ENCODE assay signal across 8 mouse cellular contexts in genomic region chr8:122610612-122611277, GRCm38 (mm10). TPM values are rescaled to one million over a fixed set of nuclear protein-coding genes. Genes with fewer than 3 reads are reported as not detected.
DNase-seq lines count a peak whose midpoint lies in the region; ATAC-seq lines count a peak whose summit lies in the region.

No protein-coding gene starts in this region.

- H3K36me3 ChIP-seq in macrophage (ENCODE audit: inconsistent target) = peaks cover 20% of the 10 kb centered on the region

- H3K27ac ChIP-seq in macrophage = peak overlapping the region; percentile 66

- peak; percentile 62 for DNase-seq in kidney, adult 9 months
- DNase-seq in kidney, postnatal 10 days = no peak
- peak; percentile 61 for DNase-seq in MN1 (ENCODE audit: low spot score)
- no peak for DNase-seq in cerebellum, adult 8-10 months
- no peak for DNase-seq in ovary, postnatal 10 days (ENCODE audit: low spot score)
- no peak for DNase-seq in thymus, postnatal 4 days

- H3K4me3 ChIP-seq in macrophage (ENCODE audit: inconsistent target) = peak overlapping the region; percentile 73

- 6% methylated on average over 20 of the region's 20 CpGs for WGBS in macrophage (ENCODE audit: missing documents)

- ATAC-seq in hematopoietic stem cell, adult 5-6 weeks (replicated peaks in 1 of 2; ENCODE audit: insufficient read depth in 1 of 2, low FRiP score in 2 of 2, low TSS enrichment in 1 of 2, low read depth in 1 of 2, poor library complexity in 2 of 2, severe bottlenecking in 2 of 2) = peak; percentile 25 to 45

- peaks cover 52% of the 10 kb centered on the region for H3K79me2 ChIP-seq in macrophage (ENCODE audit: inconsistent target)

RNA-seq across cellular contexts. Expression of gene Galns, which starts 0.5 kb away (rescaled TPM):
- 13.9 and 15.1 TPM in 2 replicates for total RNA-seq in hematopoietic stem cell, adult 5-6 weeks (2017)
- total RNA-seq in macrophage (2018; cell fraction: chromatin; rRNA removed) = 10 to 100 TPM; 10.3 to 60.8 (median 33.9) TPM
- 100 to 1,000 TPM in 8 of 26 experiments, 10 to 100 TPM in 18; 70.1 to 132 (median 87.3) TPM for total RNA-seq in macrophage (2018; cell fraction: cytosol; rRNA removed)
- total RNA-seq in macrophage (2018; cell fraction: nucleus; rRNA removed) = 100 to 1,000 TPM in 6 of 26 experiments, 10 to 100 TPM in 20; 33.0 to 130 (median 90.1) TPM
- 70.7 to 140 TPM (median 99.8 TPM) in 3 replicates for polyA plus RNA-seq in macrophage (2018)

RNA-seq across cellular contexts. Expression of gene Trappc2l, which starts 0.7 kb away (rescaled TPM):
- 9.6 and 19.3 TPM in 2 replicates for total RNA-seq in hematopoietic stem cell, adult 5-6 weeks (2017)
- total RNA-seq in macrophage (2018; cell fraction: chromatin; rRNA removed) = 100 to 1,000 TPM in 1 of 26 experiments, 10 to 100 TPM in 24, 1 to 10 TPM in 1; 9.3 to 112 (median 48.1) TPM
- 10 to 100 TPM; 46.6 to 71.7 (median 62.5) TPM for total RNA-seq in macrophage (2018; cell fraction: cytosol; rRNA removed)
- 10 to 100 TPM; 19.8 to 65.7 (median 38.5) TPM for total RNA-seq in macrophage (2018; cell fraction: nucleus; rRNA removed)
- 54.4 to 79.3 TPM (median 76.9 TPM) in 3 replicates for polyA plus RNA-seq in macrophage (2018)

RNA-seq across cellular contexts. Expression of gene Pabpn1l, which starts 11.8 kb away (rescaled TPM):
- total RNA-seq in hematopoietic stem cell, adult 5-6 weeks (2017) = not detected in 2 replicates
- not detected for total RNA-seq in macrophage (2018; cell fraction: chromatin; rRNA removed)
- total RNA-seq in macrophage (2018; cell fraction: cytosol; rRNA removed) = not detected
- total RNA-seq in macrophage (2018; cell fraction: nucleus; rRNA removed) = not detected
- polyA plus RNA-seq in macrophage (2018) = not detected in 3 replicates

RNA-seq across cellular contexts. Expression of gene Aprt, which starts 34.0 kb away (rescaled TPM):
- total RNA-seq in hematopoietic stem cell, adult 5-6 weeks (2017) = 80.7 and 87.1 TPM in 2 replicates
- 10 to 100 TPM; 16.7 to 82.3 (median 52.8) TPM for total RNA-seq in macrophage (2018; cell fraction: chromatin; rRNA removed)
- total RNA-seq in macrophage (2018; cell fraction: cytosol; rRNA removed) = 100 to 1,000 TPM; 122 to 199 (median 155) TPM
- total RNA-seq in macrophage (2018; cell fraction: nucleus; rRNA removed) = 100 to 1,000 TPM in 4 of 26 experiments, 10 to 100 TPM in 22; 46.0 to 149 (median 72.7) TPM
- polyA plus RNA-seq in macrophage (2018) = 89.7 to 305 TPM (median 145 TPM) in 3 replicates

RNA-seq across cellular contexts. Expression of gene Cdt1, which starts 42.9 kb away (rescaled TPM):
- 30.8 and 33.1 TPM in 2 replicates for total RNA-seq in hematopoietic stem cell, adult 5-6 weeks (2017)
- total RNA-seq in macrophage (2018; cell fraction: chromatin; rRNA removed) = 10 to 100 TPM in 24 of 26 experiments, 1 to 10 TPM in 2; 5.9 to 60.1 (median 21.2) TPM
- total RNA-seq in macrophage (2018; cell fraction: cytosol; rRNA removed) = 10 to 100 TPM; 14.4 to 42.5 (median 21.0) TPM
- total RNA-seq in macrophage (2018; cell fraction: nucleus; rRNA removed) = 10 to 100 TPM; 11.5 to 96.2 (median 21.4) TPM
- 11.1 to 84.7 TPM (median 15.5 TPM) in 3 replicates for polyA plus RNA-seq in macrophage (2018)

Comparison
In these comparisons a context has a peak if more than half of its experiments do, and no peak if none do; other contexts are left out.
1. DNase-seq: peak in kidney, adult 9 months (single experiment) and MN1 (single experiment); none in kidney, postnatal 10 days (single experiment), cerebellum, adult 8-10 months (single experiment), ovary, postnatal 10 days (single experiment) and thymus, postnatal 4 days (single experiment).